Mouse (Mus musculus) induced T-regulatory cell, adult 2 months (primary cell): Measurements from ENCODE around the gene Hoxa6.

Source experiments
- DNase-seq: peaks from one replicate; pipeline ENCODE4 v3.0.0-alpha.2; 2012; ENCODE audit warnings: low read depth

Gene Hoxa6

GRCm38 (mm10) chr6:52163366-52164031, 45.0 kb downstream of the Hoxa6 start:
- no peak for DNase-seq

- DNase-seq, result no peak
These were observed 45.7 kb downstream of the Hoxa6 start for GRCm38 (mm10) chr6:52162611-52163365.

- no peak for DNase-seq
These were observed 46.5 kb downstream of the Hoxa6 start for GRCm38 (mm10) chr6:52162093-52162380.

GRCm38 (mm10) chr6:52161336-52162092, 47.0 kb downstream of the Hoxa6 start:
- DNase-seq, result no peak

- DNase-seq, result no peak
These were observed 47.8 kb downstream of the Hoxa6 start for GRCm38 (mm10) chr6:52160511-52161335.

GRCm38 (mm10) chr6:52159979-52160378, 48.5 kb downstream of the Hoxa6 start:
- DNase-seq, result no peak

- no peak for DNase-seq
These were observed 49.3 kb downstream of the Hoxa6 start for GRCm38 (mm10) chr6:52159164-52159761.

GRCm38 (mm10) chr6:52158276-52159051, 50.1 kb downstream of the Hoxa6 start, which contains the start of gene Hoxa1:
TSS of gene Hoxa1 (minus strand) at chr6:52158317.
- peak; percentile 72 for DNase-seq

- no peak for DNase-seq
These were observed 50.9 kb downstream of the Hoxa6 start for GRCm38 (mm10) chr6:52157466-52158275.

GRCm38 (mm10) chr6:52156551-52157200, 51.8 kb downstream of the Hoxa6 start:
- no peak for DNase-seq
